Mouse (Mus musculus) ES-CJ7 (cell line): ENCODE measurements around the gene Adgrv1.

ENCODE experiments used
- DNase-seq: peaks from one replicate; pipeline ENCODE4 v3.0.0; 2011; ENCODE audit warnings: low read depth, low spot score

Gene Adgrv1

GRCm38 (mm10) chr13:81241181-81241580 lies 391.8 kb downstream of the Adgrv1 start:
- no peak for DNase-seq

DNA sequence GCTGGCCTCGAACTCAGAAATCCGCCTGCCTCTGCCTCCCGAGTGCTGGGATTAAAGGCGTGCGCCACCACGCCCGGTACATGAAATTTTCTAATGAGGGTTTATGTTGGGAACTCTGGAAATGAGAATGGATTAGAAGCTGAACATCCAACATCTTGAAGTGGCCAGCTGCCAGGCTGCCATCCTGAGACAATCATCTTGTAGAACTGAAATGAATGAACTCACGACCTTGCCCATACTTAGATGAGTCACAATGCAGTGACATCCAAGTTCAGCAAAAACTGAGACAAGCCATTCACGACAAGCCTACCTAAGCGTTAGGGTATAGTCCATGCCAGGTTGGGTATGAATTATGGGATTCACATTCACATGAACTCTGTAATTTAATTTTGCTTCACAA lies 393.1 kb downstream of the Adgrv1 start:
- DNase-seq, result no peak

GRCm38 (mm10) chr13:81239427-81239826 lies 393.5 kb downstream of the Adgrv1 start:
- DNase-seq, result no peak

DNA sequence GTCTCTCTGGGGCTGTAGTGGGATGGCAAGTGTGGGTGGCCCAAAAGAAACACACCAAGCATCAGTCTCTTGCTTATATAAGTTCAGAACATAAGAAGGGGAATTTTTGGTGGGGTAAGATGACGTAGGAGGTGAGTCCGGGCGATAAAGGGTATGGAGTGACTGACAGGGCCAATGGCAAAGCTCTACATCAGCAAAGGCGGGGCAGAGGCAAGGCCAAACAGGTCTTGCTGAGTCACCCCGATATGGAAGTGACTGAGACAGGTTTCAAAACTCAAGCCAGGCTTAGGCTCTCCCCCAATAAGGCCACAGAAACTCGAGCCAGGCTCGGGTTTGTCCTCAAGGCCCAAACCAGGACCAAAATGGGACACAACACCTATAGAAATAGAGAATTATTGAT lies 394.1 kb downstream of the Adgrv1 start:
- DNase-seq, result peak; percentile 13

DNA sequence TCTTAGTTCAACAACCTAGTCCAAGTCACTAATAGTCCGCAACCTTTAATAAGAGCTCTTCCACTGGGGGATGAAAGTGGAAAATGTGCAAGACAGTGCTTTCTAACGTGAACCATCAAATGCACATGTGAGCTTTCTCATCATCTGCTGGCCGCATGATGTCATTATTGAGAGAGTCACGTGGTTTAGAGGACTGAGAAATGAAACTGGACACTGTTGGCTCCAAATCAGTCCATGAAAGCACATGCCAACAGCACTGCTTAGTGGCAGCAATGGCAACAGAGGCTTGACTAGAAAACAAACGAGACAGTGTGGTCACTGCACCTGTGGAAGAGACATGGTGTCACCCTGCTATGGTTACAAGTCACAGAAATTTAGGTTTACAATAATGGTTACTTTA lies 395.0 kb downstream of the Adgrv1 start:
- DNase-seq, result no peak

- DNase-seq, result no peak
Observed at GRCm38 (mm10) chr13:81236758-81237395, 396.1 kb downstream of the Adgrv1 start.

DNA sequence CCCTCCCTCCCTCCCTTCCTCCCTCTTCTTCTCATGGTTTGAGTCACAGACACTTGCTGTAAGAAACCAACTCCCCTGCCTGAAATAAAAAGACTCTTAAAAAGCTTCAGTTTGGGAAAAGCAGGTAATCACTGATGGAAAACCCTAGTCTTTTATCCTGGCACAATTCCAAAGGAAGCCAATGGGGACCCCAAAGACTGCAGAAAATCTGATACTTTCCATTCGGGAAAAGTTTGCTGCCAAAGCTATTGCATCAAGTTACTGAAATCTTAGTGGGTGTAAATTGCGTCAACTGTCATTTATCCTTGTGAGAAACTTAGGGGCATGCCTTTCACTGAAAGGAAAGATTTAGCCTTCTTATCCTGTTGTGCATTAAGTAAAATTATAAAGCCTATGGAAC lies 398.9 kb downstream of the Adgrv1 start:
- DNase-seq, result no peak

DNA sequence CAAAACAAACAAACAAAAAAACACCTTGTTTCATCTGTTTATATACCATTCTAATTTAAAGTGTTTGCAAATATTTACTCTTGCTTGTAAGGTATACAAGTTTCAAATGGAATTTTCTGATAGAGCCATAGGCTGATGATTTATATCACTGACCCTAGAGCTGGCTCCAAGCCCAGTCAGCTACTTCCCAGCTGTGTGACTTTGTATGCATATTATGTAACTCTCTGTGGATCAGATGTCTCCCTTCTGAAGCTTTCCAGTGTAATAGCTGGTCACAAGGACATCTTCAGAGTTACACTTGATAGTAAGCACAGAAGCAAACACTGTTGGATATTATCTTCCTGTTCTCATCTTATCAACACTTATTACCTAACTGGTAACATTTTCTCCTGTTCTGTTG lies 400.1 kb downstream of the Adgrv1 start:
- DNase-seq, result no peak

DNA sequence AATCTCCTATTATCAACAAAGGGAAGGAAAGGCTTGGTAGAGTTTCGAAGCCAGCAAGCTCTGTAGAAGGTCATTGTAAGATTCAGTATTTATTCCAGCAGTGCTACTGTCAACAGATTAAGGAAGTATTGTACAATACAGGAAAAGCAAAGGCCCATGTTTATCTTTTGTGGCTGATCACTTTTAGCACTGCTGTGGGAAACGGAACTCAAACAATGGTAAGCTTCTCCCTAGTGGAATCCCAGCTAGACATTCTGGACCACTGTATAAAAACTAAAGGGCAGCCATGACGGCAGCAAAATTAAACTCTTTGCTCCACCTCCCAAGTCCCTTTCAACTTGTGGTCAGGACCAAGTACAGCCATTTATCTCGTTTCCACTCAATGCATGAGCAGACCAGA lies 402.8 kb downstream of the Adgrv1 start:
- no peak for DNase-seq

DNA sequence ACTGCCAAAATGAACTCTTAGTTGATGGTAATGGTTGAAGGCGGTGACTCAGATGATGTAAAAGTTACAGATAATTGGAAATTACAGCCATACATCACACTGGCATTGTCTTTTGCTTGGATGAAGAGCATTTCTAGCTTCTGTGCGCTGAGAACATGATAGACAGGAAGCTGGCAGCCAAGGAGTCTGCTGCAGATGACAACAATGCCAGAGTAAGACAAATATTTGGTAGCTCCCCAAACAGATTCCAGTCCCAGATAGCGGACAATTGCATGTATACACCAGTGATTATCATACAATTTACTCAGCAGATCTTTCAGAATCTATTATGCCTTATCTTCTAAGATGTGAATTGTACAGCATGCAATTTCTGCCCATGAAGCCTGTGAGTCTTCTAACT lies 409.2 kb downstream of the Adgrv1 start:
- DNase-seq, result no peak

- DNase-seq, result no peak
Observed at GRCm38 (mm10) chr13:81222377-81222776, 410.6 kb downstream of the Adgrv1 start.

GRCm38 (mm10) chr13:81211436-81211835 lies 421.5 kb downstream of the Adgrv1 start:
- no peak for DNase-seq

- no peak for DNase-seq
Observed at GRCm38 (mm10) chr13:81210516-81210915, 422.4 kb downstream of the Adgrv1 start.

DNA sequence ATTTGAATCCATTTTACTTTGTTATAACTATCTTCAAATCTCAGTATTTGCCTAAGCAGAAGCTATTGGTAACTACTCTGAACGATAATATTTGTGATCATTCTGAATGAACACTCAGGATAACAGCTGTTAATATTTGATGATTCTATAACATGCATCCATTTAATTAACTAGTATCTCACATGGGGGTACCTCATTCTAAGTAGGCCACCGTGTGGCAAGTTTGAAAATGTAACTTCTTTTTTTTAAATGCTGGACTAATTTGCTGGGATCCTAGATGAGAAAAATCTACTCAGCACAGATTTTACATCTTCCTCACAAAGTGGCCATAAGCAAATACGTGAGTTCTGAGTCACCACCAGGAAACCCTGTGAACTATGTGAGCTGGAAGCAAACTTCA lies 423.1 kb downstream of the Adgrv1 start:
- no peak for DNase-seq

DNA sequence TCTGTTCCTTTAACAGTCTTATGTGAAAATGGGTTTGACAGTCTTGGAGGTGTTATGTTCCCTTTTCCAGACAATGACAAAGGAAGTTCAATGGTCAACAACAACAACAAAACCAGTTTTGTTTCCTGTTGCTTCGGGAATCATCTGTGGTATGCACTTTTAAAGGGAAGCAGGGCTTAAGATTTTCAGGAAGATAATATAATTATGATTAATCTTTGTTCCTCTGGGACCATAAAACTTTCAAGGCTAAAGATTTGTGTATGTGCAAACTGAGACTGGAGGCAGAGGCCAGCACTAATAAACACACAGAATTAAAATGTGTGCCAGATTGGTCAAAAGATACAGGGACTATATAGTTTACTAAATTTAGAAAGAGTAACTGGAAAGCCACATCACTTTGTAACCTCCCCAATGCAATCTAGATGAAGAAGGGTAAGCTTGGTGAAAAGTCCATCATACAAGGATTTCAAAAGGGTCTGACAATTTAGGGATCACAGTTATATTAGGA lies 424.8 kb downstream of the Adgrv1 start:
- DNase-seq, result no peak

DNA sequence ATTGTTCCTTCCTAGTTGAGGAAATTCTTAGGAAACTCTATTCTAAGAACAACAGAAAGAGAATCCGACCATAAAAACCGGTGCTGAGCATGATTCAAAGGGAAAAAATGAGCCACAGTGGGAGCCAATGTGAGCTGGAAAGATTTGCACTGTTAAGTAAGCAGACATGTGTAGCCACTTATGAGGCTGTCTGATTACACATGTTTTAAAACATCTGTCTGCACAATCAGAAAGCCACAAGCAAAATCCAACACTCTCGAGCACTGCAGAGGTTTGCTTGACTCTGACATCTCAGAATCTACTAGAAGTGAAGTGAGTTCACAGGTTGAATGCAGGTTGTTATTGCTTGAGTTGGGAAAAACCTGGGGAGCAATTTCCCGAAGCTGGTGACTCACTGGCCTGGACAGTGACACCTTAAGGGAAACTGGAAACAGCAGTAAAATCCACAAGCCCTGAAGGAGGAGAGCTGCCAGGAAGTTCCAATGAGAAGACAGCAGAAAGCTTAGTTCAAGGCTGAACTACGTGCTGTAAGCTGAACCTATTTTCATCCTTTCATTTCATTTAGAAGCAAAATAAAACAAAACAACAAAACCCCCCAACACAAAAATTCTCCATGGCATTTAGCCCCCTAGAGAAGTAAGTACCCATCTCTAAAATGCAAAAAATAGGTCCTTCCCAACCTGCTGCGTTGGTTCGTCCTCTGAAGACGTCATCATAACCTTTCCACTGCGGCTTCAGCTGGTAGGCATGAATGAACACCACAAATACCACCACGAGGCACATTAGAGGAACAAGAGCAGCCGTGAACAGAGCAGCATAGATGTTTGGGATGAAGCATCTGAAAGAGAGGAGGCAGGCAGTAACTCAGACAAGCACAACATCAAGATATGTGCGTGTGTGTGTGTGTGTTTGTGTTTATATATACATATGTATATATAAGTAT lies 450.7 kb downstream of the Adgrv1 start:
- DNase-seq, result no peak

DNA sequence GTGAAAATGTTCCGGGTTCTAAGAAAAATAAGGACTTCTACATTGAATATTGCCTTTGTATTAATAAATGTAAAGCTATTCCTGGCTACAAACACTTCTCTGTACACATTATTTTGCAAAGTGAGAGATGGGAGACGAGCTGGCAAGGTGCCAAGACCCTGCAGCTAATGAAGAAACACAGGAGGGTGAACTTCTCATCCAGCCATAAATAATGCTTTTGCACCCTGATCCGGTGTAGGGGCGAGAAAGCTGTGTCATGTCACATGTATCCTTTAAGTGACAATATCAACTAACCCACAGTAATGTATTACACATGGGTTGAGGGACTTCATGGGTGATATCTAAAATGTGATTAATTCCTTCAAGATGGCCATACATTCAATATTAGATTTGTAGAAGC lies 451.5 kb downstream of the Adgrv1 start:
- DNase-seq, result no peak

DNA sequence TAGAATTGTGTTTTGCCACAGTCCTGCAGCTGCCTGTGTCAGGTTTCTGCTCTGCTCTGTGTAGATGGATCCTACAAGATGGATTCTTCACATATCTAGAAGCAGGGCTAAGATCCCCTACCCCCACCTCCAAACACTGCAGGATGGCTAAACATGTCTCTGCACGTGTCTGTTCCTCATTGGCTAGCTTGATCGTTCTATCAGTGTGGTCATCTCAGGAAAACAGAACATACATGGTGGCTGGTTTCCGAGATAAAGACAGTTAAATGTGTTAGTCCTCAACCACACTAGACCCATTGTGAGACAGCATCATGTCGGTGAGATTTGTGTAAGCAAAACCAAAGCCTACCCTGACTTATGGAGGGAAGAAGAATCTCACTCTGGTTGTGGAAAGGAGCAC lies 456.1 kb downstream of the Adgrv1 start:
- no peak for DNase-seq

DNA sequence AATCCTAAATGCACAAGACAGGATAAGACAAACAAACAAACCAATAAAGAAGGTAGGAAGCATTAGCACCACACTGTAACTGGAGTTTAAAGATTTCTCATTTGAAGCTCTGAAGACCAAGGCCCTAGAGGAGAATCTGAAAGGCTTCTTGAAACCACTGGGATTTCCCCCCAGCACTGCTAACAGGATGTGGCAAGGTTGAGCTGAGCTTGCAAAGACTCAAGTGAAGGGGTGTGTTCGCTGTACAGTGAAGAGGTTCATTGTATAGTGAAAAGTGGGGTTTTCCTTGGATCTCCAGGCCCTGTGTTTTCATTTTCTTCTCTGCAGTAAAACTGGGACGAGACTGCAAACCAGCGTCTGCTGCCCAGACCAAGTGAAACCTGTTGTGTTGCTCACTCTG lies 456.9 kb downstream of the Adgrv1 start:
- no peak for DNase-seq

GRCm38 (mm10) chr13:81171115-81171514 lies 461.8 kb downstream of the Adgrv1 start:
- DNase-seq, result no peak

DNA sequence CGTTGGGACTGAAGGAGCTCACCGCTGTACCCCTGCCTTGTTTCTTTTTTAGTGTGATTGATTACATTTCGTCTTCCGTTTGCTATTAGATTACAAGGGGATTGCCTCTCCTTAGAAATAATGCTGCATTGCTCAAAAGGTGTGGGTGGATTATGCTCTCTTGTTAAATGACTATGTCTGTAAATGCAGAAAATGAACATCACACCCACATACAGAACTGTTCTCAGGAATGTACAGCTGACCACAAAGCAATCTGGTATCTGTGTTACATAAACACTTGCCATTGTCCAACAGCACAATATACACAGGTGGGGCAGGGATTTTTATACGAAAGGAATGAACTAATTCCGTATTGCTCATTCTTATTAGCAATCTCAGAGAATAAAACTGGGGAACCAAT lies 465.5 kb downstream of the Adgrv1 start:
- DNase-seq, result no peak

DNA sequence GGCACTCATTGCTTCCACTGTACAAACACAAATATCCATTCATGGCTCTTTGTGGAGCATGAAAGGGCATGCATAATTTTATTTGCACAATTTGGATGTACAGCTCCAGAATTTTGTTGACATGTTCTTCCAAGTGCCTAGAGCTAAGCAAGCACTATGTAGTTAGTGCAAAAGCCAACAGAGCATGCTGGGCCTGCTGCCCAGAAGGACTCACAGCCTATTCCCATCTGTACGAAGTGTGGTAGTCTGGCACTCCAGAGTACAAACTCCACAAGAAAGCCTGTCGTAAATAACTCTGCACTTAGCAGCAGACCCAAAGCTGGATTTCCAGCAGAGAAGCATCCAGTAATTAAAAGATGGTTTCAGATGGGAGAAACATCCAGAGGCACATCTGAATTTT lies 473.1 kb downstream of the Adgrv1 start:
- DNase-seq, result no peak

DNA sequence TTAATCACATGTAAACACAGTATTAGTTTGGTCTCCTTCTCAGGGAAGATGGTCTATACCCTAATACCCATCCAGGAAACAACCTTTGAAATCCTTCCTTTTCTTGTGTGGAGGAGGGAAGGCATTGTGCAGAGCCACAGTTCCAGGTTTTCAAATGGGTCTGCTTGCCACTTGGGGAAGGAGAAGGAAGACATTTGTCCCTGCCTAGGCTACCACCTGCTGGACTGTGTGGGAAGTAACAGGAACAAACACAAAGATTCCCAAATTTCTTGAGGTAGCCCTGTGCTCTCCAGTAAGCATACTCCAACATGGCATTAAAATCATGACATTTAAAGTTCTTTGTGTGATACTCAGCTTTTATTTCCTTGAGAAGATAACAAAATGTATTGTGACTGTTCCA lies 477.6 kb downstream of the Adgrv1 start:
- peak; percentile 67 for DNase-seq
